Mouse (Mus musculus): ENCODE measurements around the gene Nfia.

The Nfia gene

GRCm38 (mm10) chr4:97757207-97757977 lies 15.1 kb upstream of the Nfia start:
- Histone ChIP-seq H3K4me1 (replicated peaks; ENCODE audit: low read depth, low read length) (peaks cover 12% of the 10 kb centered on the region), H3K9me3 (ENCODE audit: low read length) (peaks cover 5% of the 10 kb centered on the region), H3K36me3 (ENCODE audit: insufficient read depth, low read length) (no peaks in the 10 kb centered on the region), H3K4me3 (replicated peaks; ENCODE audit: low read length) (peak overlapping the region; percentile 64), H3K27me3 (ENCODE audit: insufficient read depth, low read length) (peaks cover 73% of the 10 kb centered on the region)
- no peak for TF ChIP-seq CTCF (conservative IDR thresholded peaks at IDR 0.05; ENCODE audit: low read length)
- no peak for TF ChIP-seq POU5F1 (IDR thresholded peaks at IDR 0.05; ENCODE audit: borderline replicate concordance, low read length)
- TF ChIP-seq NANOG (IDR thresholded peaks at IDR 0.05; ENCODE audit: borderline replicate concordance, low read length) = no peak

DNA sequence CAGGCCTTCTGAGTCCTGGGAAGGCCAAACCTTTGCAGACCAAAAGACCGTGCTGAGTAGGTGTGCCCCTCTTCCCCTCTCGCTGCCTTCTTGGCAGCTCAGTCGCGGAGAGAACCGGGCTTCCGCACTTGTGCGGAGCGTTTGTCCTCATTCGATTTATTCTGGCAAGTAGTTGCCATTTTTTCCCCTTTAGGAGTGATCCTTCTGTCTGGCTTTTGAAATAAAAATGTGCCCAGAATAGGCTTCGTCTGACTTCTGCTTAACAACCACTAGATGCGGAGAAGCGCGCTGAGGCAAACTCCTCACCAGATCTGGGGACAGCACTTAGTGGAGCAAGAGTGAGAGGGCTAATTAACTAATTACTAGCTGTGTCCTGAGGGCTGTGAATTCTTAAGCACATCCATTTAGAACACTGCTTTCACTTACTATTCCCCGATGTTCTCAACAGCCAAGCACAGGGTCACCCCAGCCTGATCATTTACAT lies 14.5 kb upstream of the Nfia start:
- peaks cover 5% of the 10 kb centered on the region for H3K9me3 ChIP-seq (ENCODE audit: low read length)
- peaks cover 12% of the 10 kb centered on the region for H3K4me1 ChIP-seq (replicated peaks; ENCODE audit: low read depth, low read length)
- peak overlapping the region; percentile 64 for H3K4me3 ChIP-seq (replicated peaks; ENCODE audit: low read length)
- TF ChIP-seq POU5F1 (IDR thresholded peaks at IDR 0.05; ENCODE audit: borderline replicate concordance, low read length) = no peak
- TF ChIP-seq NANOG (IDR thresholded peaks at IDR 0.05; ENCODE audit: borderline replicate concordance, low read length) = no peak
- no peak for TF ChIP-seq CTCF (conservative IDR thresholded peaks at IDR 0.05; ENCODE audit: low read length)
- peaks cover 67% of the 10 kb centered on the region for H3K27me3 ChIP-seq (ENCODE audit: insufficient read depth, low read length)
- H3K36me3 ChIP-seq (ENCODE audit: insufficient read depth, low read length) = no peaks in the 10 kb centered on the region

- peaks cover 60% of the 10 kb centered on the region for H3K27me3 ChIP-seq (ENCODE audit: insufficient read depth, low read length)
- H3K4me3 ChIP-seq (replicated peaks; ENCODE audit: low read length) = no peak overlapping the region
- H3K36me3 ChIP-seq (ENCODE audit: insufficient read depth, low read length) = no peaks in the 10 kb centered on the region
- H3K4me1 ChIP-seq (replicated peaks; ENCODE audit: low read depth, low read length) = peaks cover 12% of the 10 kb centered on the region
- TF ChIP-seq NANOG (IDR thresholded peaks at IDR 0.05; ENCODE audit: borderline replicate concordance, low read length) = no peak
- TF ChIP-seq POU5F1 (IDR thresholded peaks at IDR 0.05; ENCODE audit: borderline replicate concordance, low read length) = no peak
- no peak for TF ChIP-seq CTCF (conservative IDR thresholded peaks at IDR 0.05; ENCODE audit: low read length)
- H3K9me3 ChIP-seq (ENCODE audit: low read length) = peaks cover 5% of the 10 kb centered on the region
These were observed 13.9 kb upstream of the Nfia start for GRCm38 (mm10) chr4:97758661-97759060.

- H3K9me3 ChIP-seq (ENCODE audit: low read length) = no peaks in the 10 kb centered on the region
- H3K36me3 ChIP-seq (ENCODE audit: insufficient read depth, low read length) = no peaks in the 10 kb centered on the region
- TF ChIP-seq CTCF (conservative IDR thresholded peaks at IDR 0.05; ENCODE audit: low read length) (no peak), NANOG (IDR thresholded peaks at IDR 0.05; ENCODE audit: borderline replicate concordance, low read length) (no peak), POU5F1 (IDR thresholded peaks at IDR 0.05; ENCODE audit: borderline replicate concordance, low read length) (no peak)
- H3K4me3 ChIP-seq (replicated peaks; ENCODE audit: low read length) = no peak overlapping the region
- peaks cover 3% of the 10 kb centered on the region; the same call in 1 of the 2 replicates for H3K27me3 ChIP-seq (ENCODE audit: insufficient read depth, low read length)
- no peaks in the 10 kb centered on the region; the same call in 1 of the 2 replicates for H3K4me1 ChIP-seq (replicated peaks; ENCODE audit: low read depth, low read length)
These were observed 7.9 kb upstream of the Nfia start for GRCm38 (mm10) chr4:97764616-97765015.

DNA sequence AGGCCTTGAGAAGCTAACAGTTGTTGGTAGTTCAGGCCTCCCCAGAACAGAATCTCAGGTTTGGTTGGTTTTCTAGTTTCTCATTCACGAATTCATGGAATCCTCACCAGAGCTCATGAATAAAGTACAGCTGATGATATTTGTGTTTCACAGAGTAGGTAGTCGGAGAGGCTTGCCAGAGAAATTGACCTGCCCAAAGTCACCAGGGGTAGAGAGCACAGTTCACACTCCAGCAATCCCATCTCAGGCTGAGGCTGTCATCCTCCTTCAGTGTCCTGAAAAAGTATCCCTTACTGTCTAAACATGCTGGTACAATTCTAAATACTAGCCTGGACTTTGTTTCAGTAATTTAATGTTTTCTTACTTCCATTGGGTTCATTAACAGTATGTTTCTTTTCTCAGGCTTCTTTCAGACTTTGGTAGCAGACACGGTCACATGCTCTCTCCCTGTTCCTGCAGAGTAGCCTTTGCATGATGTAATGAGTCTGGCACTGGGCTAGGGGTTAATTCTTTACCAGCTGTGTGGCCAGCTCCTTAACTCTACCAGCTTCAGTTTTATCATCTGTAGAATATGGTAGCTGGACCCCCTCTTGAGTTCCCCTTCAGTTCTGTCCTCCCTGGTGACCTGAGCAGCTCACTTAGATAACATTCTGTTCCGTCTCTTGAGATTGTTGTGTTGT lies 7.1 kb upstream of the Nfia start:
- no peaks in the 10 kb centered on the region for H3K9me3 ChIP-seq (ENCODE audit: low read length)
- H3K36me3 ChIP-seq (ENCODE audit: insufficient read depth, low read length) = no peaks in the 10 kb centered on the region

DNA sequence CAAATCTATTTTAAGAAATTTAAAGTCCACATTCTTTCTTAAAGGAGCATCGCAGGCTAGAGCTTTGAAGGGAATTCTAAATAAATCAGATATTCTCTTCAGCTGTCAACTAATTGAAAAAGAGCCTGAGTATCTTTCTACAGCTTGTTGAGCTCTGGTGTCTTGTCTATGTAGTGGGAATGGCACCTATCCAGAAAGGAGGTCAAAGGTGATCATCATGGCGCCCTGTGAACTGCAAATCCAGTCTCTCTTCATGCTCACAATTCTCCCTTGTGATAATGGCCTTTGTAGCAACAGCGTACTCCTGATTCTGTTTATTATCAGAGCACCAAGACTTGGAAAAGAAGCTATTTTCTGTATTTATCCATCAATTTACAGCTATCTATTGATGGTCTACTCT lies 6.4 kb upstream of the Nfia start:
- H3K27me3 ChIP-seq (ENCODE audit: insufficient read depth, low read length) = no peaks in the 10 kb centered on the region; the same call in 1 of the 2 replicates
- no peak overlapping the region for H3K4me3 ChIP-seq (replicated peaks; ENCODE audit: low read length)
- H3K4me1 ChIP-seq (replicated peaks; ENCODE audit: low read depth, low read length) = no peaks in the 10 kb centered on the region; the same call in 1 of the 2 replicates
- no peak for TF ChIP-seq NANOG (IDR thresholded peaks at IDR 0.05; ENCODE audit: borderline replicate concordance, low read length)
- TF ChIP-seq POU5F1 (IDR thresholded peaks at IDR 0.05; ENCODE audit: borderline replicate concordance, low read length) = no peak
- TF ChIP-seq CTCF (conservative IDR thresholded peaks at IDR 0.05; ENCODE audit: low read length) = no peak
- no peaks in the 10 kb centered on the region for H3K36me3 ChIP-seq (ENCODE audit: insufficient read depth, low read length)
- H3K9me3 ChIP-seq (ENCODE audit: low read length) = no peaks in the 10 kb centered on the region

More for the DNA sequence above, 7.1 kb upstream of the Nfia start:
- TF ChIP-seq NANOG (IDR thresholded peaks at IDR 0.05; ENCODE audit: borderline replicate concordance, low read length) = no peak
- TF ChIP-seq CTCF (conservative IDR thresholded peaks at IDR 0.05; ENCODE audit: low read length) = no peak
- no peak for TF ChIP-seq POU5F1 (IDR thresholded peaks at IDR 0.05; ENCODE audit: borderline replicate concordance, low read length)
- Histone ChIP-seq H3K4me1 (replicated peaks; ENCODE audit: low read depth, low read length) (no peaks in the 10 kb centered on the region; the same call in 1 of the 2 replicates), H3K4me3 (replicated peaks; ENCODE audit: low read length) (no peak overlapping the region), H3K27me3 (ENCODE audit: insufficient read depth, low read length) (peaks cover 3% of the 10 kb centered on the region; the same call in 1 of the 2 replicates)

DNA sequence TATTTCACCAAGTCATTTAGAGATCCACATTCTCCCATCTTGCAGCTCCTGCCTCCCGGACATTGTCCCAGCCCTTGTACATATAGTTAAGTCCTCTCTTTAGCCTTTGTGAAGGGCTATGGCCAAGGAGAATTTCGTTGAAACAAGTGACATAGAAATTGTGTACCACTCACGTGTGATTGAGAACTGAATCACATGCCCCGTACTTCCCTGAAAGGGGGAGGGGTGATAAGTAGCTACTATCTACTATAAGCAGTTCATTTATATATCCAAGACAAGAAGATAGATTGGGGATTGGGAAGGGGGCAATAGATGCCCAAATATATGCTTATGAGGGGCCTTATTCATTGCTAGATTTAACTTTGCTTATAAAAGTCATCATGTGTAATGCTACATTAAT lies 5.5 kb upstream of the Nfia start:
- no peak overlapping the region for H3K4me3 ChIP-seq (replicated peaks; ENCODE audit: low read length)
- H3K27me3 ChIP-seq (ENCODE audit: insufficient read depth, low read length) = no peaks in the 10 kb centered on the region; the same call in 1 of the 2 replicates
- H3K36me3 ChIP-seq (ENCODE audit: insufficient read depth, low read length) = no peaks in the 10 kb centered on the region
- H3K4me1 ChIP-seq (replicated peaks; ENCODE audit: low read depth, low read length) = peaks cover 7% of the 10 kb centered on the region
- H3K9me3 ChIP-seq (ENCODE audit: low read length) = no peaks in the 10 kb centered on the region
- TF ChIP-seq POU5F1 (IDR thresholded peaks at IDR 0.05; ENCODE audit: borderline replicate concordance, low read length) (no peak), NANOG (IDR thresholded peaks at IDR 0.05; ENCODE audit: borderline replicate concordance, low read length) (no peak), CTCF (conservative IDR thresholded peaks at IDR 0.05; ENCODE audit: low read length) (no peak)

DNA sequence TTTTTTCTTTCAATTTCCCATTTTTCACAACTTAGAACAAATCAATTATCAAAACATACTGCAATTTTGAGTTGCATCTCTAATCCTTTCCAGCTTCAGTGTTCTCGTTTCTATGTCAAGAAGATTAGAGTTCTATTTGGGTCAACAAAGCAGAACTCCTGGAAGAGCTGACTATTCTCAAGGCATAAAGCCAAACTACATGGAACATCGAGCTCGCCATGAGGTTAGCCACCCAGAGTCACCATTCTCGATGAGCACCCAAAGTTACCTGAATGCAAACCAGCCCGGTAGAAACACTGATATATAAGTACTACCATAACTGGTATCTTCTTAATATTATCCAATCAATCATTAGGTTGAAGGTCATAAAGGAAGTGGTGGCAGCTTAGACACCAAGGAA lies 5.0 kb upstream of the Nfia start:
- Histone ChIP-seq H3K27me3 (ENCODE audit: insufficient read depth, low read length) (no peaks in the 10 kb centered on the region; the same call in 1 of the 2 replicates), H3K36me3 (ENCODE audit: insufficient read depth, low read length) (no peaks in the 10 kb centered on the region), H3K4me1 (replicated peaks; ENCODE audit: low read depth, low read length) (peaks cover 7% of the 10 kb centered on the region), H3K9me3 (ENCODE audit: low read length) (no peaks in the 10 kb centered on the region), H3K4me3 (replicated peaks; ENCODE audit: low read length) (no peak overlapping the region)
- TF ChIP-seq NANOG (IDR thresholded peaks at IDR 0.05; ENCODE audit: borderline replicate concordance, low read length) (no peak), CTCF (conservative IDR thresholded peaks at IDR 0.05; ENCODE audit: low read length) (no peak), POU5F1 (IDR thresholded peaks at IDR 0.05; ENCODE audit: borderline replicate concordance, low read length) (no peak)
